Mouse (Mus musculus) neural tube, embryonic 15.5 days (tissue): ENCODE data around the gene Nup210l. TPM values are rescaled to one million over a fixed set of nuclear protein-coding genes. Genes with fewer than 3 reads are reported as not detected.
"Not testable (repeated sequence)": the region's sequence is repeated elsewhere in the genome, so short reads cannot be mapped to it uniquely, and the experiment has no call there.

Experiments used
- ATAC-seq: fragments of 200-750 bp; cut with Nextera tagmentation; 2 replicates; pipeline ENCODE4 v1.8.0; 2017; ENCODE audit warnings: mild to moderate bottlenecking, moderate TSS enrichment, moderate library complexity; ENCODE audit not compliant: low FRiP score
- H3K27ac ChIP-seq: fragments of 300-500 bp; sonication (generic); replicated peaks from 2 replicates; pipeline ENCODE4 v1.5.1; 2015; ENCODE audit warnings: mild to moderate bottlenecking, inconsistent platforms
- H3K27me3 ChIP-seq: fragments of 300-500 bp; sonication (generic); replicated peaks from 2 replicates; pipeline ENCODE4 v1.6.1; 2015; ENCODE audit warnings: inconsistent platforms
- H3K36me3 ChIP-seq: fragments of 300-500 bp; sonication (generic); 2 replicates; pipeline ENCODE4 v1.6.1; 2015; ENCODE audit warnings: inconsistent platforms
- H3K4me1 ChIP-seq: fragments of 300-500 bp; sonication (generic); 2 replicates; pipeline ENCODE4 v1.6.1; 2015; ENCODE audit warnings: inconsistent platforms
- H3K4me2 ChIP-seq: fragments of 300-500 bp; sonication (generic); 2 replicates; pipeline ENCODE4 v1.6.1; 2015; ENCODE audit warnings: inconsistent platforms, mild to moderate bottlenecking, moderate library complexity
- H3K4me3 ChIP-seq: fragments of 300-500 bp; sonication (generic); replicated peaks from 2 replicates; pipeline ENCODE4 v1.5.1; 2015; ENCODE audit warnings: mild to moderate bottlenecking, inconsistent platforms
- H3K9ac ChIP-seq: fragments of 300-500 bp; sonication (generic); replicated peaks from 2 replicates; pipeline ENCODE4 v1.6.1; 2015; ENCODE audit warnings: mild to moderate bottlenecking, inconsistent platforms
- H3K9me3 ChIP-seq: fragments of 300-500 bp; sonication (generic); replicated peaks from 2 replicates; pipeline ENCODE4 v1.6.1; 2016; ENCODE audit warnings: inconsistent platforms
- WGBS: fragments of 180-500 bp; shearing (Covaris S2); methylation state at CpG from one replicate; pipeline ENCODE4 v1.1.7; 2015; ENCODE audit warnings: mixed read lengths; 5-methylcytosine and 5-hydroxymethylcytosine counted together
- polyA plus RNA-seq: library from polyadenylated mRNA; unstranded; fragments of >200 nt; fragmentation: Nextera tagmentation; extraction: Ambion mirVana; gene quantifications from 2 replicates; pipeline ENCODE4 v1.2.1, GENCODE M21; 2015

Gene Nup210l
- polyA plus RNA-seq, 1 experiment from 2014 or later = 0.09 TPM

DNA sequence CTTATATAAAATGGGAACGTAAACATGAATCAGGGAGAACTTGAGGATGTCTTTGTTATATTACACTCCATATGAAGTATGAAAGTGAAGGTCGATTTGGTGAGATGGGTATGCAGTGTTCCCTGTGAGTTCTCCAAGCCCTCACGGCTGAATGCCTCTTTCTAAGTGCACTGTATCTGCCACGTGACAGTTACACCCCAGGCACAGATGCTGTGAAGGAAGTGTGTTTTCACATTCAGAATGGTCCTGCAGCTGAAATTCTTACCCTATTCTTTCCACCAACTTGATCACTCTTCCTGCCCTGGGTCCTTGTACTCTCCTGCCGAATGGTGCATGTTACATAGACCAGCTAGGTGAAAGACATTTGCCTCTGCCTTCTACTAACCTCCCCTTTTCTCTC is 6.0 kb upstream of the Nup210l start:
- Histone ChIP-seq H3K9ac (no peak overlapping the region), H3K4me2 (no peak overlapping the region), H3K4me1 (no peaks in the 10 kb centered on the region), H3K4me3 (no peak overlapping the region), H3K27me3 (no peaks in the 10 kb centered on the region), H3K27ac (no peak overlapping the region), H3K36me3 (peaks cover 52% of the 10 kb centered on the region), H3K9me3 (no peaks in the 10 kb centered on the region)
- WGBS = 86% methylated on average over 5 of the region's 5 CpGs
- no peak for ATAC-seq

DNA sequence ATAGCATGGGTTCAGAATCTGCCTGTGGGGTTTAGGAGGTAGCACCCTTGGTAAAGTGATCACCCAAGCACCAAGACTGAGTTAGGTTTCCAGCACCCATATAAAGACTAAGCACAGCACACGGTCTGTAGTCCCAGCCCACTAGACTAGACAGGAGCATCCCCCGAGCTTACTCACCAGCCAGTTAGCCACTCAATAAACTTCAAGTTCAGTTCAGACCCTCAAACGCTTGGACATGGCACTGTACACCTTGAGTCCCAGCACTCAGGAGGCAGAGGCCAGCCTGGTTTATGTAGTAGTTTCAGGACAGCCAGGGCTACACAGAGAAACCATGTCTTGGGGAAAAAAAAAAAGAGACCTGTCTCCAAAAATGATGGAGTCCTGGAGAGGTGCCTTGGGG is 2.9 kb upstream of the Nup210l start:
- Histone ChIP-seq H3K27ac (no peak overlapping the region), H3K4me3 (no peak overlapping the region)
- 92% methylated on average over 3 of the region's 3 CpGs for WGBS

DNA sequence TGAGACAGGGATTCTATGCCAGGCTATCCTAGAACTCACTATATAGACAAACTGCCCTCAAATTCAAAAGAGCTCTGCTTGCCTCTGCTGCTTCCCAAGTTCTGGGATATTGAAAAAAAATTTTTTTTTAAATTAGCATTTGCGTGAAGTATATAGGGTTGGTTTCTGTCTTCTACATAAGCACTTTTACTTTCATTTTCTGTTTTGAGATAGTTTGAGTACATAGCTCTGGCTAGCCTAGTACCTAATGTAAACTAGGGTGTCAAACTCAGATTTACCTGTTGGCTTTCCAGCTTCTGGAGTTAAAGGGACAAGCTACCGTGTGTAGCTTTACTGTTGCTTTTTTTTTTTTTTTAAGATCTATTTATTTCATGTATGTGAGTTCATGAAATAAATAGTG is 2.3 kb upstream of the Nup210l start:
- Histone ChIP-seq H3K27ac (no peak overlapping the region), H3K4me1 (no peaks in the 10 kb centered on the region), H3K4me2 (no peak overlapping the region), H3K4me3 (no peak overlapping the region), H3K27me3 (no peaks in the 10 kb centered on the region), H3K36me3 (peaks cover 33% of the 10 kb centered on the region), H3K9me3 (no peaks in the 10 kb centered on the region), H3K9ac (no peak overlapping the region)
- WGBS = 98% methylated on average over 2 of the region's 2 CpGs
- no peak for ATAC-seq

More for the DNA sequence above, 2.9 kb upstream of the Nup210l start:
- Histone ChIP-seq H3K36me3 (peaks cover 37% of the 10 kb centered on the region), H3K27me3 (no peaks in the 10 kb centered on the region), H3K4me1 (no peaks in the 10 kb centered on the region), H3K9ac (no peak overlapping the region), H3K4me2 (no peak overlapping the region), H3K9me3 (no peaks in the 10 kb centered on the region)
- no peak for ATAC-seq

DNA sequence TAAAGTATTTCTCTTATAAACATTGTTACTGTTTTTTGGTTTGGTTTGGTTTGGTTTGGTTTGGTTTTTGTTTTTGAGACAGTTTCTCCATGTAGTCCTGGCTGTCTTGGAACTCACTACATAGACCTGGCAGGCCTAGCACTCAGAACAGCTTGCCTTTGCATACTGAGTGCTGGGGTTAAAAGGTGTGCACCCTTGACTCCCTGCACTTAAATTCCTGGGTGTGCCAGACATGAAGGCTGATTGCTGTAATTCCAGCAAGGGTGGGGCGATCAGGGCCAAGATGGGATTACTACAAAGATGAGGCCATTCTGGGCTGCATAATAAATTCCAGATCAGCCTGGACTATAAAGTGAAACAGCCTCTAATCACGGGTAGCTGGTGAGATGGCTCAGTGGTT is 1.7 kb upstream of the Nup210l start:
- no peak overlapping the region for H3K4me3 ChIP-seq
- peaks cover 33% of the 10 kb centered on the region for H3K36me3 ChIP-seq
- ATAC-seq = no peak
- no peaks in the 10 kb centered on the region for H3K27me3 ChIP-seq
- no peaks in the 10 kb centered on the region for H3K4me1 ChIP-seq
- H3K9ac ChIP-seq = no peak overlapping the region
- no peak overlapping the region for H3K27ac ChIP-seq
- WGBS = 67% methylated on average over 2 of the region's 2 CpGs
- H3K9me3 ChIP-seq = no peaks in the 10 kb centered on the region
- no peak overlapping the region for H3K4me2 ChIP-seq

DNA sequence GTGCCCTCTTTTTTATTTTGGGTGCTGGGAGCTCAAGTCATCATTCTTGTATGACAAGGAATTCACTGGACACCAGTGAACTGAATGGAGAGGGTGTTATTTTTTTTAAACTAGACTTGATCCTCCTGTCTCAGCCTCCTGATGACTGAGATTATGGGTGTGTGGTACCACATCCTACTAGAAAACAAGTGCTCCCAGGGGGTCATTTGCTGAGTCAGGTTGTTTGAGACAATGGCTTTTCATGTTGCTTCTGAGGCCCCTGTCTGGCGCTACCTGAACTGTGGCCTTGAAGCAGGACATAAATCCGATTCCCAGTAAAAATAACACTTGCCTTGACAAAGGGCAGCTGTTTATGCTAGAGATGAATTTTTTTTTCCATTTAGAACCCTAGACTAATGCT is 756 bp upstream of the Nup210l start:
- no peak overlapping the region for H3K27ac ChIP-seq
- H3K4me3 ChIP-seq = no peak overlapping the region
- H3K9me3 ChIP-seq = no peaks in the 10 kb centered on the region
- H3K9ac ChIP-seq = no peak overlapping the region
- no peak for ATAC-seq
- no peaks in the 10 kb centered on the region for H3K27me3 ChIP-seq
- WGBS = 87% methylated on average over 2 of the region's 2 CpGs
- H3K36me3 ChIP-seq = peaks cover 26% of the 10 kb centered on the region
- no peaks in the 10 kb centered on the region for H3K4me1 ChIP-seq
- H3K4me2 ChIP-seq = no peak overlapping the region

DNA sequence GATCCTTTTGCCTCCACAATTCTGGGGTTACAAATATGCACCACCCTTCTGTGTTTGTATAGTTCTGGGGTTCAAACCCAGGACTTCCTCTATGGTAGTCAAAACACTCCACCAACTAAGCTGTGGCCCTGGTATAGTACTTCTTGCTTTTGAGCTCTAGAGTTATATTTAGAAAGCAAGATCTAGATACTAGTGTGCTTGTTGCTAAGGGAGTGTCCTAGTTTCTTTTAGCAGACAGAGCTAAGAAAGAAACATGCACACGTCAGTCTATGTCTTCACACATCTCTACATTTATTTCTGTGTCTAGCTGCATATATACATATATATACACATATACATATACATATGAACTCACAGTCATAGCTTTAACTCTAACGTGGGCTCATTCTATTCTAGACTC is 7.8 kb downstream of the Nup210l start:
- ATAC-seq = no peak
- H3K9me3 ChIP-seq = no peaks in the 10 kb centered on the region
- no peak overlapping the region for H3K4me2 ChIP-seq
- no peak overlapping the region for H3K4me3 ChIP-seq
- H3K9ac ChIP-seq = no peak overlapping the region
- 92% methylated on average over 2 of the region's 2 CpGs for WGBS
- H3K27ac ChIP-seq = no peak overlapping the region
- H3K27me3 ChIP-seq = no peaks in the 10 kb centered on the region
- H3K4me1 ChIP-seq = no peaks in the 10 kb centered on the region
- no peaks in the 10 kb centered on the region for H3K36me3 ChIP-seq

DNA sequence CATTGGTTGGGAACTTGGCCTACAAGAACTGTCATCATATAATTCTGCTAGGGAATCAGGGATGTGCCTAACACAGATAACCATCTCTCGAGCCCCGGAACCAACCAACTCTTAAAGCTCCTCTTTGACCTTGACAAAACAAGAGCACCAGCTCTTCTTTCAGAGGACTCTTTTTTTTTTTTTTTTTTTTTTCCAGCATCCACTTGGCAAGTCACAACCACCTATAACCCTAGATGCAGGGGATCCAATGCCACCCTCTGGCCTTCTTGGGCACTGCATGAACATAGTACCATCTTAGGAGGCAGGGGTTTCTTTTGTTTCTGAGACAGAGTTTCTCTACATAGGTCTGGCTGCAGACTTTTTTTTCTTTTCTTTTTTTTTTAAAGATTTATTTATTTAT is 10.4 kb downstream of the Nup210l start:
- no peak overlapping the region for H3K9ac ChIP-seq
- no peak overlapping the region for H3K4me3 ChIP-seq
- no peak overlapping the region for H3K27ac ChIP-seq
- no peaks in the 10 kb centered on the region for H3K36me3 ChIP-seq
- no peaks in the 10 kb centered on the region for H3K4me1 ChIP-seq
- ATAC-seq = no peak
- H3K9me3 ChIP-seq = no peaks in the 10 kb centered on the region
- H3K4me2 ChIP-seq = no peak overlapping the region
- no peaks in the 10 kb centered on the region for H3K27me3 ChIP-seq
- WGBS = 88% methylated on average over 2 of the region's 2 CpGs

DNA sequence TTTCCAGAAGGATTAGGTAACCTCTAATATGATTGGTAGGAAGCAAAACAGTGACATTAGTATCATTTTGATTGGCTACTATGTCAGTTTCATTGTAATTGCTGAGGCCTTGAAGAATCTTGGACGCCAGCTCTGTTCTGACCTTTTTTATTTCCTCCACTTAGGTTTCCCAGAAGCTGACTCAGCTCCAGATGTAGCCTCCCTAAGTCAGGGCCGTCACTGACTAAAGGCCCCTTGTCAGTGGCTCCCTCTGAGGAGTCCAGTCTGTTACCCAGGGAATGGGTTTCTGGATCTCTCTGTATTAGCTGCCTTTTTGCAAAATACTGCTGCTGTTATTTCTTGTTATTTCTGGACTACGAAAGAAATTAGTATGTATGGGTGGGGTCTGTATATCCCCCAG is 11.6 kb downstream of the Nup210l start:
- Histone ChIP-seq H3K9ac (no peak overlapping the region), H3K27ac (no peak overlapping the region), H3K4me1 (no peaks in the 10 kb centered on the region), H3K4me3 (no peak overlapping the region), H3K36me3 (no peaks in the 10 kb centered on the region), H3K4me2 (no peak overlapping the region), H3K27me3 (no peaks in the 10 kb centered on the region), H3K9me3 (no peaks in the 10 kb centered on the region)
- no peak for ATAC-seq
- WGBS = 82% methylated on average over 3 of the region's 3 CpGs

DNA sequence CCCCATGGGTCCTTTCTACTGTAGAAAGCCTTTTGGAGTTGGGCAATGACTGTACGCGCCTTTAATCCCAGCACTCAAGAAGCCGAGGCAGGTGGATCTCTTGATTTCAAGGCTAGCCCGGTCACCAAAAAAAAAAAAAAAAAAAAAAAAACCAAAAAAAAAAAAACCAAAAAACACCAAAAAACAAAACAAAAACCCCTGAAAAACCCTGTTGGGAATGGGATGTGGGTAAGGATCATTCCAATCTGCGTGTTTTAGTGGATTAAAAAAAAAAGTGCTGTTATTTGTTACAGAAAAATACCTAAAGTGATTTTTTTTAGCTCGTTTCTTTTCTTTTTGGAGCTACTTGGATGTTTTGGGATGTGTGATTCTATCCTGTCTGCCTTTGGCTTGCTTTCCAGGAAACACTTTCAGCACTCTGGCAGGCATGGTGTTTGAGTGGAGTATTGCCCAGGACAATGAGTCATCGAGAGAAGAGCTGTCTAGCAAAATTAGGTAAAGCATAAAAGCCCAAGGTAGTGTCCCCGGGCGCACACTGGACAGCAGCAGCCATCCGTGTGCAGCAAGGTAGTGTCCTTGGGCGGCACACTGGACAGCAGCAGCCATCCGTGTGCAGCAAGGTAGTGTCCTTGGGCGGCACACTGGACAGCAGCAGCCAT is 14.3 kb downstream of the Nup210l start:
- Histone ChIP-seq H3K9ac (no peak overlapping the region), H3K4me1 (no peaks in the 10 kb centered on the region), H3K9me3 (no peaks in the 10 kb centered on the region), H3K27ac (no peak overlapping the region), H3K27me3 (no peaks in the 10 kb centered on the region), H3K4me2 (no peak overlapping the region), H3K4me3 (no peak overlapping the region), H3K36me3 (no peaks in the 10 kb centered on the region)
- 93% methylated on average over 13 of the region's 13 CpGs for WGBS
- ATAC-seq = no peak

DNA sequence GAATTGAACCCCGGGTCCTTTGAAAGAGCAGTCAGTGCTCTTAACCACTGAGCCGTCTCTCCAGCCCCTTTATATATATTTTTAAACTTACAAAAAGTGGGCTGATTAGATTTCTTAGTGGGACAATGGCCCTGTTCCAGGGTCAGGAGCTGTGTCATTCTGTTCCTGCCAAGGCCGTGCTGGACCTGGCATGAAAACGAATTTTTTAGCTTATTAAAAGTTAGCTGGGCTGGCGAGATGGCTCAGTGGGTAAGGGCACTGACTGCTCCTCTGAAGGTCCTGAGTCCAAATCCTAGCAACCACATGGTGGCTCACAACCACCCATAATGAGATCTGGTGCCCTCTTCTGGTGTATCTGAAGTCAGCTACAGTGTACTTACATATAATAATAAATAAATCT is 18.1 kb downstream of the Nup210l start:
- not testable (repeated sequence) for H3K4me2 ChIP-seq, ATAC-seq, H3K4me1 ChIP-seq, H3K27me3 ChIP-seq, H3K9ac ChIP-seq, H3K36me3 ChIP-seq, H3K27ac ChIP-seq, H3K9me3 ChIP-seq, H3K4me3 ChIP-seq
- 81% methylated on average over 5 of the region's 5 CpGs for WGBS

DNA sequence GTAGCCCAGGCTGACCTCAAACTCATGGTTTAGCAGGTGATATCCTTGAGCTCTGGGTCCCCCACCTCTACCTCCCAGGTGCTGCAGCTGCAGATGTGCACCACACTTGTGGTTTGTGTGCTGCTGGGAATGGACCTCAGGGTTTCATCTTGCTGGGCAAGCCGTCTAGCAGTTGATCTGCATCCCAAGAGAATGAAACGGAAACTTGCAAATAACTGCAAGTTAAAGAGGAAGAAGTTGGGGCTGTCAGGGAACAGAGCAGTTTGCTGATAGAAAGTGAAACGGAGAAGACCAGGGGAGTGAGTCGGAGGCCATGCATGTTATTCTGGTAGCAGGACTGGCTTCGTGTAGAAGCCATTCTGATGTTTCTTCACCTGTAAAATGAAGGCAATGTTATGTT is 21.8 kb downstream of the Nup210l start:
- H3K9ac ChIP-seq = no peak overlapping the region
- no peaks in the 10 kb centered on the region for H3K27me3 ChIP-seq
- no peak for ATAC-seq
- WGBS = 83% methylated on average over 5 of the region's 5 CpGs
- H3K9me3 ChIP-seq = no peaks in the 10 kb centered on the region
- no peak overlapping the region for H3K4me3 ChIP-seq
- H3K4me2 ChIP-seq = no peak overlapping the region
- no peaks in the 10 kb centered on the region for H3K4me1 ChIP-seq
- H3K36me3 ChIP-seq = no peaks in the 10 kb centered on the region
- H3K27ac ChIP-seq = no peak overlapping the region

DNA sequence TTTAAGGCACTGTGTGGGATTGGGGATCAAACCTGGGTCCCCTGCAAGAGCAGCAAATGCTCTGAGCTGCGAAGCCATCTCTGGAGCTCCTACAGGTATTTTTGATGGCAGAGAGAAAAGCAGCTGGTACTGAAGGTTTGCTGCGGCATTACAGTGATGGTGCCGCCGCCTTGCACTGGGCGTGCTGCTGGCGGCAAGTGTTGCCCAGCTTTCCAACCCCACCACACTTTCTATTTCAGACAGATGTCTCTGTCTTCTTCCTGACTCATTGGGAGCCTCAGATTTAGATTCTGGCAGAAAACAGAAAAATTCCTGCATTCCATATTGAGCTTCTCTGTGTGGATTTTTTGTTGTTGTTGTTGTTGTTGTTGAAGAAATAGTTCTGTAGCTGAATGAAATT is 23.9 kb downstream of the Nup210l start:
- ATAC-seq = no peak
- Histone ChIP-seq H3K4me3 (no peak overlapping the region), H3K9me3 (no peaks in the 10 kb centered on the region), H3K36me3 (no peaks in the 10 kb centered on the region), H3K27ac (no peak overlapping the region), H3K27me3 (no peaks in the 10 kb centered on the region), H3K4me2 (no peak overlapping the region), H3K4me1 (no peaks in the 10 kb centered on the region), H3K9ac (no peak overlapping the region)
- 93% methylated on average over 6 of the region's 6 CpGs for WGBS

DNA sequence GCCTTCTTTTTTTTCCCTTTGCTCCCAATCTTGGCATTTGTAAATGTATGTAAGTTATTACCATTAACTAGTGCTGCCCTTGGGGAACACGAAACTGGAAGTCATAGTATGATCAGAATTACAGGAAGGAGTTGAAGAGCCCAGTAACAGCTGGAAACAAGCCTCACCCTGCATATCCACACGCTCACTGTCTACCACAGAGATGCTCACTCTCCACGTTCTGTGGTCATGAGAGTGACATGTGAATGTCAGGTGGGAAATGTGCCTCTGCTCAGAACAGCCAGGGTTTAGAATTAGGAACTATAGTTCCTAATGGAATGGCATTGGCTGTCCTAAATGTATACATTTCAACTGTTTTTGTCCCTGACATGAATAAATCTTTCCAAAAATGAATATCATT is 28.8 kb downstream of the Nup210l start:
- no peaks in the 10 kb centered on the region for H3K36me3 ChIP-seq
- H3K4me2 ChIP-seq = no peak overlapping the region
- no peak for ATAC-seq
- no peak overlapping the region for H3K9ac ChIP-seq
- H3K27me3 ChIP-seq = no peaks in the 10 kb centered on the region
- no peaks in the 10 kb centered on the region for H3K4me1 ChIP-seq
- no peak overlapping the region for H3K27ac ChIP-seq
- H3K9me3 ChIP-seq = no peaks in the 10 kb centered on the region
- H3K4me3 ChIP-seq = no peak overlapping the region
- WGBS = 82% methylated on average over 3 of the region's 3 CpGs
